Mouse (Mus musculus) midbrain, postnatal 0 days (tissue): Measurements from ENCODE around the gene Olfr181. TPM values are rescaled to one million over a fixed set of nuclear protein-coding genes. Genes with fewer than 3 reads are reported as not detected.

ENCODE experiments used
- ATAC-seq: fragments of 200-750 bp; cut with Nextera tagmentation; 2 replicates; pipeline ENCODE4 v1.8.0; 2017; ENCODE audit warnings: moderate number of reproducible peaks, mild to moderate bottlenecking, moderate TSS enrichment, moderate library complexity; ENCODE audit not compliant: low FRiP score
- DNase-seq: peaks from one replicate; pipeline ENCODE4 v3.0.0-alpha.2; 2015; ENCODE audit warnings: low spot score
- H3K27ac ChIP-seq: fragments of 300-500 bp; sonication (generic); 2 replicates; pipeline ENCODE4 v1.5.1; 2014; ENCODE audit warnings: low read depth, mild to moderate bottlenecking, low read length, mixed read lengths
- H3K27me3 ChIP-seq: fragments of 300-500 bp; sonication (generic); 2 replicates; pipeline ENCODE4 v1.6.1; 2014; ENCODE audit warnings: low read length, control low read depth, mixed read lengths; ENCODE audit not compliant: insufficient read depth
- H3K36me3 ChIP-seq: fragments of 300-500 bp; sonication (generic); 2 replicates; pipeline ENCODE4 v1.6.1; 2014; ENCODE audit warnings: low read length, control low read depth, mixed read lengths; ENCODE audit not compliant: insufficient read depth
- H3K4me1 ChIP-seq: fragments of 300-500 bp; sonication (generic); 2 replicates; pipeline ENCODE4 v1.6.1; 2014; ENCODE audit warnings: mild to moderate bottlenecking, control low read depth, antibody characterized with exemption, low read length, mixed read lengths; ENCODE audit not compliant: insufficient read depth
- H3K4me2 ChIP-seq: fragments of 300-500 bp; sonication (generic); 2 replicates; pipeline ENCODE4 v1.6.1; 2014; ENCODE audit warnings: low read depth, mild to moderate bottlenecking, low read length, mixed read lengths; ENCODE audit not compliant: poor library complexity, severe bottlenecking
- H3K4me3 ChIP-seq: fragments of 300-500 bp; sonication (generic); 2 replicates; pipeline ENCODE4 v1.5.1; 2014; ENCODE audit warnings: low read depth, mild to moderate bottlenecking, low read length, moderate library complexity
- H3K9ac ChIP-seq: fragments of 300-500 bp; sonication (generic); replicated peaks from 2 replicates; pipeline ENCODE4 v1.6.1; 2014; ENCODE audit warnings: mild to moderate bottlenecking, low read length, moderate library complexity, mixed read lengths; ENCODE audit not compliant: poor library complexity, severe bottlenecking
- H3K9me3 ChIP-seq: fragments of 300-500 bp; sonication (generic); 2 replicates; pipeline ENCODE4 v1.6.1; 2016; ENCODE audit warnings: low read length, control low read depth
- CTCF ChIP-seq: IDR thresholded peaks from 2 replicates; pipeline ENCODE4 v1.5.1; 2016; ENCODE audit warnings: antibody characterized with exemption, mild to moderate bottlenecking
- whole genome bisulfite sequencing: fragments of 180-500 bp; shearing (Covaris S2); extraction: QIAGEN DNeasy Blood & Tissue Kit; methylation state at CpG from one replicate; pipeline ENCODE4 v1.1.7; 2014; 5-methylcytosine and 5-hydroxymethylcytosine counted together
- polyA plus RNA-seq: library from polyadenylated mRNA; unstranded; fragments of >200 nt; fragmentation: Nextera tagmentation; extraction: Ambion mirVana; gene quantifications from 2 replicates; pipeline ENCODE4 v1.2.1, GENCODE M21; 2015
- total RNA-seq: library from RNA; depleted of rRNA; stranded (reverse); fragments of >200 nt; gene quantifications from 2 replicates; pipeline ENCODE4 v1.2.3, GENCODE M21; 2014; rRNA removed

Gene Olfr181
- total RNA-seq = not detected in 2 replicates
- not detected in 2 replicates for polyA plus RNA-seq

GRCm38 (mm10) chr16:58928655-58929054, at the start of gene Olfr181:
Gene Olfr181, minus strand, starts transcription at chr16:58928755.
- ATAC-seq (no peak), DNase-seq (no peak)
- no peaks in the 10 kb centered on the region for H3K27me3 ChIP-seq
- 63% methylated on average over 1 of the region's 1 CpGs for WGBS
- no peak within 1 kb of the TSS for H3K4me2 ChIP-seq
- H3K4me1 ChIP-seq = no peaks in the 10 kb centered on the region
- no peak within 1 kb of the TSS for H3K4me3 ChIP-seq
- no peak within 1 kb of the TSS for H3K27ac ChIP-seq
- no peaks in the 10 kb centered on the region for H3K36me3 ChIP-seq
- no peak for TF ChIP-seq CTCF
- H3K9ac ChIP-seq = no peak within 1 kb of the TSS
- H3K9me3 ChIP-seq = no peaks in the 10 kb centered on the region

- WGBS = 80% methylated on average over 4 of the region's 4 CpGs
- Histone ChIP-seq H3K27ac (no peak within 1 kb of the TSS), H3K27me3 (no peaks in the 10 kb centered on the region), H3K36me3 (no peaks in the 10 kb centered on the region), H3K4me1 (no peaks in the 10 kb centered on the region), H3K9me3 (no peaks in the 10 kb centered on the region), H3K4me3 (no peak within 1 kb of the TSS), H3K4me2 (no peak within 1 kb of the TSS), H3K9ac (no peak within 1 kb of the TSS)
- ATAC-seq = no peak
- TF ChIP-seq CTCF = no peak
- DNase-seq = no peak
Observed at GRCm38 (mm10) chr16:58929292-58929691, 737 bp upstream of the Olfr181 start, which contains the start of gene Olfr180. Gene Olfr180, minus strand, starts transcription at chr16:58929392.

GRCm38 (mm10) chr16:58891963-58892362, 36.6 kb downstream of the Olfr181 start, which contains the start of gene Olfr178:
Gene Olfr178, minus strand, starts transcription at chr16:58892063.
- H3K9ac ChIP-seq = no peak within 1 kb of the TSS
- H3K4me1 ChIP-seq = no peaks in the 10 kb centered on the region
- H3K27ac ChIP-seq = no peak within 1 kb of the TSS
- no peaks in the 10 kb centered on the region for H3K9me3 ChIP-seq
- TF ChIP-seq CTCF = no peak
- H3K4me3 ChIP-seq = no peak within 1 kb of the TSS
- WGBS = 91% methylated on average over 3 of the region's 3 CpGs
- no peaks in the 10 kb centered on the region for H3K27me3 ChIP-seq
- no peaks in the 10 kb centered on the region for H3K36me3 ChIP-seq
- no peak for ATAC-seq
- no peak for DNase-seq
- H3K4me2 ChIP-seq = no peak within 1 kb of the TSS

- ATAC-seq = no peak
- 94% methylated on average over 2 of the region's 2 CpGs for WGBS
Observed at GRCm38 (mm10) chr16:58884416-58884815, 44.1 kb downstream of the Olfr181 start.

More at GRCm38 (mm10) chr16:58884416-58884815, 44.1 kb downstream of the Olfr181 start:
- no peak overlapping the region for H3K4me2 ChIP-seq
- TF ChIP-seq CTCF = no peak
- H3K27me3 ChIP-seq = no peaks in the 10 kb centered on the region
- no peak overlapping the region for H3K4me3 ChIP-seq
- H3K9ac ChIP-seq = no peak overlapping the region
- no peak for DNase-seq
- no peaks in the 10 kb centered on the region for H3K9me3 ChIP-seq
- no peaks in the 10 kb centered on the region for H3K36me3 ChIP-seq
- no peak overlapping the region for H3K27ac ChIP-seq
- no peaks in the 10 kb centered on the region for H3K4me1 ChIP-seq

Other genes starting within 250 kb of the Olfr181 start
- gene Gpr15, start 209.7 kb downstream of the Olfr181 start, total RNA-seq = 0.11 and 2.1 TPM in 2 replicates
- not detected in 2 replicates for gene Gpr15, start 209.7 kb downstream of the Olfr181 start, polyA plus RNA-seq
- 74.2 and 96.9 TPM in 2 replicates for gene Cldnd1, start 200.8 kb downstream of the Olfr181 start, total RNA-seq
- gene Cldnd1, start 200.8 kb downstream of the Olfr181 start, polyA plus RNA-seq = 156 and 174 TPM in 2 replicates
- gene Olfr172, start 165.6 kb downstream of the Olfr181 start, total RNA-seq = not detected in 2 replicates
- gene Olfr172, start 165.6 kb downstream of the Olfr181 start, polyA plus RNA-seq = not detected in 2 replicates
- not detected in 2 replicates for gene Olfr173, start 128.5 kb downstream of the Olfr181 start, total RNA-seq
- gene Olfr173, start 128.5 kb downstream of the Olfr181 start, polyA plus RNA-seq = not detected in 2 replicates
- gene Olfr175-ps1, start 102.0 kb downstream of the Olfr181 start, total RNA-seq = not detected in 2 replicates
- gene Olfr175-ps1, start 102.0 kb downstream of the Olfr181 start, polyA plus RNA-seq = not detected in 2 replicates
- not detected in 2 replicates for gene Olfr177, start 54.0 kb downstream of the Olfr181 start, total RNA-seq
- gene Olfr177, start 54.0 kb downstream of the Olfr181 start, polyA plus RNA-seq = not detected in 2 replicates
- gene Olfr178, start 36.7 kb downstream of the Olfr181 start, total RNA-seq = not detected in 2 replicates
- not detected in 2 replicates for gene Olfr178, start 36.7 kb downstream of the Olfr181 start, polyA plus RNA-seq
- gene Olfr180, start 637 bp upstream of the Olfr181 start, total RNA-seq = not detected in 2 replicates
- not detected in 2 replicates for gene Olfr180, start 637 bp upstream of the Olfr181 start, polyA plus RNA-seq
- gene Olfr183, start 66.6 kb upstream of the Olfr181 start, total RNA-seq = not detected in 2 replicates
- gene Olfr183, start 66.6 kb upstream of the Olfr181 start, polyA plus RNA-seq = not detected in 2 replicates
- not detected in 2 replicates for gene Olfr186, start 101.5 kb upstream of the Olfr181 start, total RNA-seq
- gene Olfr186, start 101.5 kb upstream of the Olfr181 start, polyA plus RNA-seq = not detected in 2 replicates
- not detected in 2 replicates for gene Olfr187, start 111.0 kb upstream of the Olfr181 start, total RNA-seq
- not detected in 2 replicates for gene Olfr187, start 111.0 kb upstream of the Olfr181 start, polyA plus RNA-seq
- not detected in 2 replicates for gene Olfr190, start 149.2 kb upstream of the Olfr181 start, total RNA-seq
- gene Olfr190, start 149.2 kb upstream of the Olfr181 start, polyA plus RNA-seq = not detected in 2 replicates
- not detected in 2 replicates for gene Olfr191, start 161.1 kb upstream of the Olfr181 start, total RNA-seq
- not detected in 2 replicates for gene Olfr191, start 161.1 kb upstream of the Olfr181 start, polyA plus RNA-seq
- not detected in 2 replicates for gene Olfr193, start 183.1 kb upstream of the Olfr181 start, total RNA-seq
- gene Olfr193, start 183.1 kb upstream of the Olfr181 start, polyA plus RNA-seq = not detected in 2 replicates
- not detected in 2 replicates for gene Olfr194, start 192.3 kb upstream of the Olfr181 start, total RNA-seq
- not detected in 2 replicates for gene Olfr194, start 192.3 kb upstream of the Olfr181 start, polyA plus RNA-seq
- gene Olfr195, start 218.3 kb upstream of the Olfr181 start, total RNA-seq = not detected in 2 replicates
- gene Olfr195, start 218.3 kb upstream of the Olfr181 start, polyA plus RNA-seq = not detected in 2 replicates
- gene Olfr196, start 241.7 kb upstream of the Olfr181 start, total RNA-seq = not detected in 2 replicates
- not detected in 2 replicates for gene Olfr196, start 241.7 kb upstream of the Olfr181 start, polyA plus RNA-seq